Mouse (Mus musculus) forebrain, embryonic 11.5 days (tissue): ENCODE results near the gene B3glct. TPM values are rescaled to one million over a fixed set of nuclear protein-coding genes. Genes with fewer than 3 reads are reported as not detected.

ENCODE experiments used
- ATAC-seq: fragments of 200-750 bp; cut with Nextera tagmentation; replicated peaks from 2 replicates; pipeline ENCODE4 v1.8.0; 2017; ENCODE audit warnings: moderate TSS enrichment; ENCODE audit not compliant: low FRiP score
- DNase-seq: peaks from one replicate; pipeline ENCODE4 v3.0.0-alpha.2; 2017; ENCODE audit warnings: low spot score
- H3K27ac ChIP-seq: fragments of 300-500 bp; sonication (generic); 2 replicates; pipeline ENCODE4 v1.5.1; 2014; ENCODE audit warnings: low read depth, low read length
- H3K27me3 ChIP-seq: fragments of 300-500 bp; sonication (generic); 2 replicates; pipeline ENCODE4 v1.6.1; 2014; ENCODE audit warnings: mild to moderate bottlenecking, low read length, mixed read lengths; ENCODE audit not compliant: control insufficient read depth, insufficient read depth
- H3K36me3 ChIP-seq: fragments of 300-500 bp; sonication (generic); 2 replicates; pipeline ENCODE4 v1.6.1; 2014; ENCODE audit warnings: mild to moderate bottlenecking, low read length, moderate library complexity, mixed read lengths; ENCODE audit not compliant: control insufficient read depth, insufficient read depth
- H3K4me1 ChIP-seq: fragments of 300-500 bp; sonication (generic); replicated peaks from 2 replicates; pipeline ENCODE4 v1.6.1; 2014; ENCODE audit warnings: low read length, mixed read lengths; ENCODE audit not compliant: control insufficient read depth, insufficient read depth
- H3K4me2 ChIP-seq: fragments of 300-500 bp; sonication (generic); 2 replicates; pipeline ENCODE4 v1.6.1; 2014; ENCODE audit warnings: low read depth, mild to moderate bottlenecking, low read length, moderate library complexity, mixed read lengths; ENCODE audit not compliant: severe bottlenecking
- H3K4me3 ChIP-seq: fragments of 300-500 bp; sonication (generic); 2 replicates; pipeline ENCODE4 v1.5.1; 2014; ENCODE audit warnings: low read depth, low read length
- H3K9ac ChIP-seq: fragments of 300-500 bp; sonication (generic); 2 replicates; pipeline ENCODE4 v1.6.1; 2014; ENCODE audit warnings: low read length
- H3K9me3 ChIP-seq: fragments of 300-500 bp; sonication (generic); 2 replicates; pipeline ENCODE4 v1.6.1; 2016; ENCODE audit warnings: low read length, mixed read lengths; ENCODE audit not compliant: control insufficient read depth
- WGBS: fragments of 180-500 bp; shearing (Covaris S2); extraction: QIAGEN DNeasy Blood & Tissue Kit; methylation state at CpG from one replicate; pipeline ENCODE4 v1.1.7; 2014; 5-methylcytosine and 5-hydroxymethylcytosine counted together
- polyA plus RNA-seq: library from polyadenylated mRNA; unstranded; fragments of >200 nt; fragmentation: Nextera tagmentation; extraction: Ambion mirVana; gene quantifications from 2 replicates; pipeline ENCODE4 v1.2.1, GENCODE M21; 2014

The B3glct gene
- 17.1 and 20.1 TPM in 2 replicates for polyA plus RNA-seq

DNA sequence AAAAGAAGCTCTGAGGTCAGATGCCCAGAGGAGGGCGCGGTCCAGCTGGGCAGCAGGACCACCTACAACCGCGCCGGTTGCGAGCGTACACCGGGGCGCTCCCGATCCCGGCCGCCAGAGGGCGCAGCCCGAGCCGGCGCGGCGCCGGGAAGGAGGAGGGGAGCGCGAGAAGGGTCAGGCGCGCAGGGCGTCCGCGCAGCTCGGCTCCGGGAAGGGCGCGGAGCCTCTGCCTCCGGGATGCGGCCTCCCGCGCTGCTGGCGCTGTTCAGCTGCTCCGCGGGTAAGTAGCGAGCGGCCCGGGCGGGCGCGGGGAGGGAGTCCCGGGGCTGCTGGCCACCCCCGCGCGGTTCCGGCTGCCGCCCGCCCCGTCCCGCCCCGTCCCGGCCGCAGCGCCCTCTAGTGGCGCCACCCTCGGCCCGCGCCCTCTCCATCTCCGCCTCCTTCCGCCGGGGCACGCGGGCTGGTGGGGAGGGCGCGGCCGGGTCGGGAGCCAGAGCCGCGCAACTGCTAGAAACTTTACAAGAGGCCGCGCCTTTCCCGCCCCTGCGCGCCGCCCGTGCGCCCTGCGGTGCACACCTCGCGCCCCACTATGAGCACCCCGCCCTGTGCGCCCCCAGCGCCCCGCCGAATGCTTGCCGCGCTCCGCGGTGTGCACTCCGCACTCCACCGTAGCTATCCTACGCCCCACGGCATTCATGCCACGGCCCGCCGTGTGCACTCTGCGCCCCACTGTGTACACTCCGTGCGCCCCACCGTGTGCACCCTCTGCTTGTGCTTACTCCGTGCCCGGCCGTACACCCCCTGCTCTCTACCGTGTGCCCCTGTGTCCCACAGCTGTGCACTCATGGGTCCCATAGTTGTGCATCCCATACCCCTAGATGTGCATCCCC, at the start of gene B3glct:
B3glct (plus strand) TSS at position 131 of the 890 bp plus-strand sequence.
- Histone ChIP-seq H3K9me3 (no peaks in the 10 kb centered on the region), H3K4me2 (peak within 1 kb of the TSS; percentile 92), H3K4me1 (no peaks in the 10 kb centered on the region), H3K27me3 (no peaks in the 10 kb centered on the region), H3K4me3 (peak within 1 kb of the TSS; percentile 77), H3K27ac (0 out of 2 replicates have a peak within 1 kb of the TSS, but pooled peaks have one; percentile 46), H3K9ac (peak within 1 kb of the TSS; percentile 89), H3K36me3 (no peaks in the 10 kb centered on the region)
- WGBS, result under 1% methylated on average over 90 of the region's 106 CpGs
- ATAC-seq (peak; percentile 94), DNase-seq (peak; percentile 93)

DNA sequence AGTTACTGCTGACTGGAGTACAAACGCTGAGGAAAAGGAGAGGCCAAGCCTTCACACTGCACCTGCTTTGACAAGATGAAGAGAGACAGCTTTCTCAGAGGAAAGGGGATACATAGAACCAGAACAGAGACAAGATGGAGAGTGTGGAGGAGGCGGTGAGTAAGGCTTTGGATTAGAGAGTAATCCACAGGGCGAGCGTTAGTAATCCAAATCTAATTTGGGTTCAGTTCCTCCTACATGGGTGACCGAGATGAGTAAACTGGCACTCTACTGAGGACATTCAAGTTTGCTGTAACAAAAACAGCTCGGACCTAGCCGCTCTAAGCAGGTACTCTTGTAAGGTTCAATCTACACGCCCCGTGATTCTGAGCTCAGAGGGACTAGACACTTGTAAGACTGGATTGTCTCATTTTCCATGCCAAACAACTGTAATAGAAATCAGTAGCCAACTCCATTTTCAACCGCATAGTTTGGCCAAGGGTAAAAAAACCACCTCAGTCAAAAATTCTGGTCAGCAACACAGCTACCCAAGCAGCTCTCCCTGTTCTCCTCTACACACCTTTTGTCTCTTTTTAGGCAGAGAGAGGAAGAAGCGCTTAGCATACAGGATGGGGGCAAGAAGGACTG, 43.5 kb upstream of the B3glct start:
- Histone ChIP-seq H3K9me3 (no peaks in the 10 kb centered on the region), H3K36me3 (peaks cover 6% of the 10 kb centered on the region), H3K4me3 (peak overlapping the region; percentile 71), H3K27ac (no peak overlapping the region), H3K4me1 (peaks cover 7% of the 10 kb centered on the region; the same call in 1 of the 2 replicates), H3K9ac (peak overlapping the region; percentile 80), H3K27me3 (no peaks in the 10 kb centered on the region), H3K4me2 (peak overlapping the region; percentile 84)
- WGBS, result 76% methylated on average over 11 of the region's 11 CpGs
- DNase-seq (no peak), ATAC-seq (no peak)

DNA sequence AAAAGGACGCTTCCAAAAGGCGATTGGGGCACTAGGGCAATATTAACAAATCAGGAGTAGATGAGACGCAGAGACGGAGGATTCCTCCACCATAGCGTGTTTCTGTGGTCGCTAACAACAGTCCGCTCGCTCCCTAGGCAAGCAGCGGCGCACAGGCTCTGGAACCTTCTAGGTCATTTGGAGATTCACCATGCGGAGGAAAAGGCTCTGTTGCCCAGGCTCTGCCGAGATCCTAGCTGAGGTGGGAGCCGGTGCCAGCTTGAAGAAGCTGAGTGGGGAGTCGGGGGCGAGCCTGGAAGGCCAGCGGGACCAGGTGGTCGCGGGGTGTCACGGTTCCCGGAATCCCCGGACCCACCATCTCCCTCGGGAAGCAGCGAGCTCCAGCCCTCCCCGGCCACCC, 42.5 kb upstream of the B3glct start:
- WGBS, result 2% methylated on average over 23 of the region's 24 CpGs
- Histone ChIP-seq H3K9ac (peak overlapping the region; percentile 80), H3K27ac (peak overlapping the region; percentile 70), H3K4me1 (peaks cover 7% of the 10 kb centered on the region; the same call in 1 of the 2 replicates), H3K4me2 (peak overlapping the region; percentile 84), H3K36me3 (peaks cover under 1% of the 10 kb centered on the region), H3K9me3 (no peaks in the 10 kb centered on the region), H3K27me3 (no peaks in the 10 kb centered on the region), H3K4me3 (peak overlapping the region; percentile 71)
- DNase-seq (no peak), ATAC-seq (no peak)

DNA sequence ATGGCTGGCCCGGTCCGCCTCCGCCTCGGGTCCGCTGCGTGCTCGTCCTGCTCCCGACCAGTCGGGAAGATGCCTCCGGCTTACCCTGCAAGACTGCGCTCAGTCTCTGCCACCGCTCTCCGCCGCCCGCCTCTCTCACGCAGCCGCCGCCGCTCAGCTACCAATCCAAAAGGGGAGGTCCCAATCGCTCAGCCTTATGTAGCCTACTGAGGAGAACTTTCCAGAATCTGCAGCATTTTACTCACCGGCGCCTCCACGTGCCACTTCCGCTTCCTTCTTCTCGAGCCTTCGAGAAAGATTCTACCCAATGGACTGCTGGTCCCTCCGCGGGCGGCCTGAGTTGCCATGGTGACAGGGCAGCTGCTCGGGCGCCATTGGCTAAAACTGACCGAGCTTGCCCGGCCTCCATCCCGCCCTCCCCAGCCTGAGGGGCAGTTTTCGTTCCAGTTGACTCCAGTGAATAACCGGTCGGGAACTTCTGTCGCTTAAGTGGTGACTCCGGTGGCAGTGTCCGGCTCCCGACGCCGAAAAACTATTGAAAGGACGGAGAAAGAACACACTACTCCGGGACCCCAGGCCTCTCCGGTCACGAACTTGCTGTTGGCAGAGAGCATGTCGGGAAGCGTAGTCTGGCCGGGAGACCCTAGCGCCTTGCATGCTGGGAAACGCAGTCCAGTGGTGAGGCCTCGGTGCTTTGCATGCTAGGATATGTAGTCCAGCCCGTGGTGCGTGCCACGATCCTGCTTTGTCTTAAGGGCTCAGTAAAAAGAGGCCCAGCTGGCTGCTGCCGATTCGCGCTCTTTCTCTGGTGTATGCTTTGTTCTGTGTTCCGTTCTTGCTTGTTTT, 41.7 kb upstream of the B3glct start, which contains the start of gene Hsph1:
Hsph1 (minus strand) TSS at position 302 of the 846 bp plus-strand sequence.
- H3K9ac ChIP-seq, result peak within 1 kb of the TSS; percentile 80
- peak within 1 kb of the TSS; percentile 71 for H3K4me3 ChIP-seq

DNA sequence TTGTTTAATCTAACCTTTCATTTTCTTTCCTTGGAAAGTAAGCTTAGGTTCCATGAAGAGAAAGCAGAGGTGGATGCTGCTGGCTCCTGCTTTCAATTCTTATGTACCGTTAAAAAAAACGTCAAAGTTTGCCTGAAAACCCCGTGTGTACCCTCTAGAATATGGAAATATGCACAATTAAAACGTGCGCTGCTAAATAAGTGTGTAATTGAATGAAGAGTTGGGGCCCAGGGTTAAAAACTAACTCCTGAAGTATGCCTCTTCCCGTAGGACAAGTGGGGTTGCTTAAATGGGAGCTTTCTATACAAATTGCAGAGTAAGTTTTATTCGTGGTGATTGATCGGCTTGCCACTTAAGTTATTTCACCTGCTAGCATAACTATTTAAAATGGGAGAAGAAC, 40.7 kb upstream of the B3glct start:
- H3K27me3 ChIP-seq, result no peaks in the 10 kb centered on the region
- WGBS, result 65% methylated on average over 8 of the region's 8 CpGs
- H3K4me1 ChIP-seq, result peaks cover 7% of the 10 kb centered on the region; the same call in 1 of the 2 replicates
- no peaks in the 10 kb centered on the region for H3K9me3 ChIP-seq
- peak overlapping the region; percentile 84; the same call in 1 of the 2 replicates for H3K4me2 ChIP-seq
- peak overlapping the region; percentile 70; the same call in 1 of the 2 replicates for H3K9ac ChIP-seq
- H3K36me3 ChIP-seq, result no peaks in the 10 kb centered on the region; the same call in 1 of the 2 replicates
- peak overlapping the region; percentile 71; the same call in 1 of the 2 replicates for H3K4me3 ChIP-seq
- H3K27ac ChIP-seq, result no peak overlapping the region
- no peak for DNase-seq
- no peak for ATAC-seq

More for the DNA sequence above, 41.7 kb upstream of the B3glct start, which contains the start of gene Hsph1:
- Histone ChIP-seq H3K4me2 (peak within 1 kb of the TSS; percentile 84), H3K27ac (peak within 1 kb of the TSS; percentile 78), H3K9me3 (no peaks in the 10 kb centered on the region), H3K27me3 (no peaks in the 10 kb centered on the region), H3K36me3 (no peaks in the 10 kb centered on the region; the same call in none of the 2 replicates), H3K4me1 (peaks cover 7% of the 10 kb centered on the region; the same call in 1 of the 2 replicates)
- WGBS, result under 1% methylated on average over 60 of the region's 60 CpGs
- DNase-seq (peak; percentile 99), ATAC-seq (peak; percentile 99)

DNA sequence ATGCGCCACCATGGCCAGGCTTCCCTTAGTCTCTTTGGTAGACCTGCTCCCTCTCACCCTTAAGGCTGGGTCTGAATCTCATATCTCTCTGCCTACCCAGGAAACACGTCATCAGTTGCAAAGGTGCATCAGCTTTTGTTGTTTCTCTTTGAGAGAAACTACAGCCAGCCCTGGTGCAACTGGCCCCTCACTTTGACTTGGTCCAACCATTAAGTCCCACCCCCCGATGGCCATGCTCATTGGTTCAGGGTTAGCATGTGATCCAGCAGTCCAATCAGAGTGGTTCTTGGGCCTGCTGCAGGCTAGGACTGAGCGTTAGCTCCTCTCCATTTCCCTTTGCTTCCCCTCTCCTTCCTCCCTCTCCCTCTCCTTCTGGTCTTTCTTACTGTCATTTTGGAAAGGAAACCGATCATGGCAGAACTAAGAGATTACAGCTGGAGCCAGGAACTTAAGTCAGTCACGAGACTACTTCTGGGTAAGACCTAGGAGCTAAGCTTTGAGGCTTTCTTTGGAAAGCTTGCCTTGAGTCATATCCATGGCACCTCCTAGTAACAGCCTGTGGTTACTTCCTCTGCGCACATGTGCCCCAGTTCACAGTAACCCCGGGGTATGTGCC, 36.6 kb upstream of the B3glct start:
- H3K36me3 ChIP-seq, result no peaks in the 10 kb centered on the region
- no peak overlapping the region for H3K27ac ChIP-seq
- H3K9me3 ChIP-seq, result no peaks in the 10 kb centered on the region
- H3K4me1 ChIP-seq, result no peaks in the 10 kb centered on the region
- H3K27me3 ChIP-seq, result no peaks in the 10 kb centered on the region
- DNase-seq (no peak), ATAC-seq (no peak)
- WGBS, result 89% methylated on average over 8 of the region's 8 CpGs
- H3K4me2 ChIP-seq, result no peak overlapping the region
- no peak overlapping the region for H3K4me3 ChIP-seq
- H3K9ac ChIP-seq, result no peak overlapping the region

DNA sequence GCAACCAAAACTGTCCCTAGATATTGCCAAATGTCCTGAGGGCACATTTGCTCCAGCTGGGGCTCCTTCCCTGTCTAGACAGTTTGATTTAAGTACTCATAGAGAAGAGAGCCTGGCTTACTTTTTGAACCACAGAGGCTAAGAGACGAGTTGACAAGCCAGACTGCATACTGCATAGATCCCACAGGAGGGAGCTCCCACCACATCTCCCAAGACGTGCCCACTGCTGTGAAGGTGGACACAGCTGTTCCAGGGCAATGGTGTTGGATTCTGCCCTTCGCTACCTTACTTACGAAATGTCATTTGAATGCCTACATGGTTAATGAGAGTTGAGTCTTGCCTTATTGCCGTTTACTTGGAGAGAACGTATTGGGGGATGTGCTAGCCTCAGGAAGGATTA, 35.7 kb upstream of the B3glct start:
- WGBS, result 60% methylated on average over 6 of the region's 6 CpGs
- Histone ChIP-seq H3K36me3 (no peaks in the 10 kb centered on the region), H3K4me2 (no peak overlapping the region), H3K27me3 (no peaks in the 10 kb centered on the region), H3K4me3 (no peak overlapping the region), H3K4me1 (no peaks in the 10 kb centered on the region), H3K9me3 (no peaks in the 10 kb centered on the region), H3K9ac (no peak overlapping the region), H3K27ac (no peak overlapping the region)
- peak; percentile 59 for DNase-seq
- ATAC-seq, result no peak
